Mouse (Mus musculus): ENCODE results near the gene Tyms. TPM values are rescaled to one million over a fixed set of nuclear protein-coding genes. Genes with fewer than 3 reads are reported as not detected.

Tyms gene
- polyA plus RNA-seq, 1 experiment, result 35.1 TPM

DNA sequence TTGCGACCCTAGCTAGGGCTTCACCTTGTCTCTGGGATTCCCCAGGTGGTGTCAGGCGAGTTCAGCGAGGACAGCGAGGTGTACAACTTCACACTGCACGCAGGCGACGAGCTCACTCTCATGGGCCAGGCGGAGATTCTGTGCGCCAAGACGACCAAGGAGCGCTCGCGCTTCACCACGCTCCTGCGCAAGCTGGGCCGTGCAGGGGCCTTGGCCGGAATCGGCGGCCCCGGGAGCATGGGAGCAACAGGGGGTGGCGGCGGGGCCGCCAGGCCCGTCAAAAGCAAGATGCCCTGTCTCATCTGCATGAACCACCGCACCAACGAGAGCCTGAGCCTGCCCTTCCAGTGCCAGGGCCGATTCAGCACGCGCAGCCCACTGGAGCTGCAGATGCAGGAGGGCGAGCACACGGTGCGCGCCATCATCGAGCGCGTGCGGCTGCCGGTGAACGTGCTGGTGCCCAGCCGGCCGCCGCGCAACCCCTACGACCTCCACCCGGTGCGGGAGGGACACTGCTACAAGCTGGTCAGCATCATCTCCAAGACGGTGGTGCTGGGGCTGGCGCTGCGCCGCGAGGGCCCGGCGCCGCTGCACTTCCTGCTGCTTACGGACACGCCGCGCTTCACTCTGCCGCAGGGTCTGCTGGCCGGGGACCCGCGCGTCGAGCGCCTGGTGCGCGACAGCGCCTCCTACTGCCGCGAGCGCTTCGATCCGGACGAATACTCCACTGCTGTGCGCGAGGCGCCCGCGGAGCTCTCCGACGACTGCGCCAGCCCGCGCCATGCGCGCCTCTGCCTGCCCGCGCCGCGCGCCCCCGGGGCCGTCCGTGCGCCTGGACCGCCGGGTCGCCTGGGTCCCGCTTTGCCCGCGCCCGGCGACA lies 40.7 kb upstream of the Tyms start:
- TF ChIP-seq POLR2A (IDR thresholded peaks at IDR 0.05; ENCODE audit: low read depth, low read length) (no peak), CTCF (conservative IDR thresholded peaks at IDR 0.05; ENCODE audit: insufficient read depth, insufficient read length, low read depth, low read length) (peak; percentile 38; the same call in 1 of the 2 replicates)
- Histone ChIP-seq H3K4me1 (ENCODE audit: control insufficient read depth, insufficient read depth, low read length) (no peaks in the 10 kb centered on the region), H3K27me3 (replicated peaks; ENCODE audit: control insufficient read depth, insufficient read depth, low read length) (no peaks in the 10 kb centered on the region), H3K36me3 (ENCODE audit: control insufficient read depth, insufficient read depth, low read length) (no peaks in the 10 kb centered on the region), H3K27ac (ENCODE audit: insufficient read depth, low read depth, low read length) (no peak overlapping the region), H3K4me3 (ENCODE audit: insufficient read depth, low read depth, low read length) (peak overlapping the region; percentile 52)
- 2% methylated on average over 103 of the region's 103 CpGs for WGBS
- peak; percentile 51 for DNase-seq

DNA sequence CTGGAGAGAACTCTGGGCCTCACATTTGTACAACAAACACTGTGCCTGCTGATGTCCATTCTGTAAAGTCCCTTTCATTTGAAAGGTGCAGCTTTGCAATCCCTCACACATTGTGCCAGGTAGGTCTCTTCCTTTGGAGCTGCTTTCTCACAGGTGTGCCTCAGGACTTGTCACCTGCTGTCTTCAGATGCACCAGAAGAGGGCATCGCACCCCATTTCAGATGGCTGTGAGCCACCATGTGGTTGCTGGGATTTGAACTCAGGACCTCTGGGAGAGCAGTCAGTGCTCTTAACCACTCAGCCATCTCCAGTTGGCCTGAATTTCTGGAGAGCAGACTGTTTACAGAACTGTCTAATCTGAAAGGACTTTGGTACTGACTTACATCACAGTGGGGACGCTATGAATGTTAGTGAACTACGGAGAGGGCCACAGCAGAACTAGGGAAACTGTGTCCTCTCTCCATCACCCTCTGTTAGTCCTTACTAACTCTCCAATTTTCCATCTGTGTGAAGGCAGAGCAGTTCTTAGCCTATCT lies 39.2 kb upstream of the Tyms start:
- Histone ChIP-seq H3K36me3 (ENCODE audit: control insufficient read depth, insufficient read depth, low read length) (no peaks in the 10 kb centered on the region), H3K4me3 (ENCODE audit: insufficient read depth, low read depth, low read length) (no peak overlapping the region), H3K27ac (ENCODE audit: insufficient read depth, low read depth, low read length) (no peak overlapping the region), H3K4me1 (ENCODE audit: control insufficient read depth, insufficient read depth, low read length) (no peaks in the 10 kb centered on the region), H3K27me3 (replicated peaks; ENCODE audit: control insufficient read depth, insufficient read depth, low read length) (no peaks in the 10 kb centered on the region)
- DNase-seq, result no peak
- TF ChIP-seq POLR2A (IDR thresholded peaks at IDR 0.05; ENCODE audit: low read depth, low read length), result no peak
- TF ChIP-seq CTCF (conservative IDR thresholded peaks at IDR 0.05; ENCODE audit: insufficient read depth, insufficient read length, low read depth, low read length), result peak; percentile 27; the same call in 1 of the 2 replicates
- 85% methylated on average over 3 of the region's 3 CpGs for WGBS

DNA sequence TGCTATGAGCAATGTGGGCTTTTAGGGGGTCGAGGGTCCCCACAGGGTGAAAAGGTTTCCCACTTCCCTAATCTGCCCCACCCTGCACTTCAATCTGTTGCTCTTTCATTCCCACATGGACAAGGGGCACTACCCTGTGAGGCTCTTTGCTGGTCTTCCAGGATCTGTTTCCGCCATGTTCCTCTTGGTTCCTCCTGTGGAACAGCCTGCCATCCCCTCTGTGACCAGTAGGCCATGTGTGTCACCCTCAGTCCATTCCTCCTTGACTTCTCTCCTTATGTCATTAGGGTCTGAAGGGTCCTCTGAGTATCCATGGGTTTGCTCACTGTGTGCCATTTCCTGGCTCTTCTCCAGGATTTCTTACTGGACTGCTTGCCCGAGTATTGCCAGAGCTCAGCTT lies 38.4 kb upstream of the Tyms start:
- Histone ChIP-seq H3K27me3 (replicated peaks; ENCODE audit: control insufficient read depth, insufficient read depth, low read length) (no peaks in the 10 kb centered on the region), H3K27ac (ENCODE audit: insufficient read depth, low read depth, low read length) (no peak overlapping the region), H3K36me3 (ENCODE audit: control insufficient read depth, insufficient read depth, low read length) (no peaks in the 10 kb centered on the region), H3K4me3 (ENCODE audit: insufficient read depth, low read depth, low read length) (no peak overlapping the region), H3K4me1 (ENCODE audit: control insufficient read depth, insufficient read depth, low read length) (no peaks in the 10 kb centered on the region)
- WGBS, result 73% methylated on average over 3 of the region's 3 CpGs
- no peak for TF ChIP-seq CTCF (conservative IDR thresholded peaks at IDR 0.05; ENCODE audit: insufficient read depth, insufficient read length, low read depth, low read length)
- no peak for TF ChIP-seq POLR2A (IDR thresholded peaks at IDR 0.05; ENCODE audit: low read depth, low read length)
- DNase-seq, result no peak

DNA sequence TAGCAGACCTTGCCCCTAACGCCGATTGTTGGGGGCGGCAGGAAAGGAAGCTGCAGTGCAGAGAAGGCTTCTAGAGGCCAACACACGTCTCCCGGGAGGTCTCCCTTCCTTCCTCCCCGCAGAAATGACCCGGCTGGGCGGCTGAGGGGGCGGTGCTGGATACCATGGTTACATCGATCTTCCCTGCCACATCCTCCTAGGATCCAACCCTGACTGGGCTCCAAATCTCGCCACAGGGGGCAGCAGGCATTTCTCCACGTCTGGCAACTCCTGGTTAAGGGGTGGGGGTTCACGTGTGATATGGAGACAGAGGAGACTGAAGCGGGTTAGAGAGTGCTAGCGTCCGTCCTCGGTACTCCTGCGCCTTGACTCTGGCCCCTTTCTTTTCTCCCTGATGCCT lies 37.7 kb upstream of the Tyms start:
- Histone ChIP-seq H3K27me3 (replicated peaks; ENCODE audit: control insufficient read depth, insufficient read depth, low read length) (no peaks in the 10 kb centered on the region), H3K4me1 (ENCODE audit: control insufficient read depth, insufficient read depth, low read length) (no peaks in the 10 kb centered on the region), H3K36me3 (ENCODE audit: control insufficient read depth, insufficient read depth, low read length) (no peaks in the 10 kb centered on the region), H3K27ac (ENCODE audit: insufficient read depth, low read depth, low read length) (no peak overlapping the region), H3K4me3 (ENCODE audit: insufficient read depth, low read depth, low read length) (no peak overlapping the region)
- peak; percentile 21 for DNase-seq
- 12% methylated on average over 18 of the region's 18 CpGs for WGBS
- 0 out of 2 replicates have a peak, but pooled peaks have one; percentile 10 for TF ChIP-seq CTCF (conservative IDR thresholded peaks at IDR 0.05; ENCODE audit: insufficient read depth, insufficient read length, low read depth, low read length)
- TF ChIP-seq POLR2A (IDR thresholded peaks at IDR 0.05; ENCODE audit: low read depth, low read length), result no peak

DNA sequence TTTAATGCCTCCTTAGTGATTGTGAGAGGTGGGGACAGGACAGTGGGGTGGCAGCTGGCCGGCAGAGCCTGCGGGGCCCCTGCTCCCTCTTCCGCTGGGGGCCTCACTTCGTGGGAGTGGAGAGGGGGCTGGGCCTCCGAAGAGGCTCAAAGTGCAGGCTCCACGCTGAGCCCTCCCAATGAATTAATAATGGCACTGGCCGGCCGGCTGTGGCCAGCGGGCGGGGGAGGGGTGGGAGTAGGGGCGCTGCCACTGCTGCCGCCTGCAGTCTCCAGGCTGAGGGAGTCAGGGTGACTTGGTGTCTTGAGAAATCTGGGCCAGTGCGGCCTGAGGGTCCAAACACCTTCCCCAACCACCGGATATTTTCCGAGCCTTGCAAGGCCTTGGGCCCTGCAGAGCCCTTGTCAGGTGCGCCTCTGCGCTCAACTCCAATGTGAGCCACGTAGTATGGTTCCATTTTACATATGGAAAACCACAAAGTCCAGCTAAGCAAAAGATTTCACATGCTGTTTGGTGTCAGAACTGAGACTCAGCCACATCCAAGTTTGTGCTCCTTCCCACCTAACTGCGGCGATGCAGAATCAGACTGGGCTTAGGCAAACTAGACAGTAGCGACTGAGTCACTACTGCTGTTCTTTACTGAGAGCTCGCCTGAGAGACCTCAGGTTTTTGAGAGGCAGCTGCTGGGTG lies 37.1 kb upstream of the Tyms start:
- Histone ChIP-seq H3K27me3 (replicated peaks; ENCODE audit: control insufficient read depth, insufficient read depth, low read length) (no peaks in the 10 kb centered on the region), H3K27ac (ENCODE audit: insufficient read depth, low read depth, low read length) (no peak overlapping the region), H3K4me1 (ENCODE audit: control insufficient read depth, insufficient read depth, low read length) (no peaks in the 10 kb centered on the region), H3K36me3 (ENCODE audit: control insufficient read depth, insufficient read depth, low read length) (no peaks in the 10 kb centered on the region), H3K4me3 (ENCODE audit: insufficient read depth, low read depth, low read length) (no peak overlapping the region)
- TF ChIP-seq POLR2A (IDR thresholded peaks at IDR 0.05; ENCODE audit: low read depth, low read length), result no peak
- DNase-seq, result no peak
- WGBS, result 40% methylated on average over 22 of the region's 22 CpGs

DNA sequence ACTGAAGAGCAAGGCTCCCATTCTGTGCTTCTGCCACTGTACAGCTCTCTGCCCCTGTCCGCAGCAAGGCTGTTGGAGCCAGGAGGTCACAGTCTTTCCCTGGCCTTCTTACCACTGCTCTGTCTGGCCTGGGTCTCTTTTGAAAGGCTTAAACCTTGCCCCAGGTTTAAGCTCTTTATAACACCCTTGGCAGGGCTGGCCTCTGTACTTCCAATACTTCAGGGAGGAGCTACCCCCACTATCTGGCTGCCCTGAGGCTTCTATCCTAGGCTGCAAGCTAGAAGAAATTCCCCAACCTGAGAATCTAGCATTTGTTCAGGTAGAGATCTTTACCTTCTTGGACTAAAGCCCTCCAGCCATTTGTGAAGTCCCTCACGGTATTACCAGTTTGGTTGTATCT lies 36.5 kb upstream of the Tyms start:
- Histone ChIP-seq H3K4me3 (ENCODE audit: insufficient read depth, low read depth, low read length) (no peak overlapping the region), H3K27me3 (replicated peaks; ENCODE audit: control insufficient read depth, insufficient read depth, low read length) (0 out of 2 replicates have a peak, but pooled peaks cover 1% of the 10 kb centered on the region), H3K36me3 (ENCODE audit: control insufficient read depth, insufficient read depth, low read length) (no peaks in the 10 kb centered on the region), H3K27ac (ENCODE audit: insufficient read depth, low read depth, low read length) (no peak overlapping the region), H3K4me1 (ENCODE audit: control insufficient read depth, insufficient read depth, low read length) (no peaks in the 10 kb centered on the region)
- no peak for DNase-seq
- 69% methylated on average over 2 of the region's 2 CpGs for WGBS
- no peak for TF ChIP-seq CTCF (conservative IDR thresholded peaks at IDR 0.05; ENCODE audit: insufficient read depth, insufficient read length, low read depth, low read length)
- no peak for TF ChIP-seq POLR2A (IDR thresholded peaks at IDR 0.05; ENCODE audit: low read depth, low read length)

DNA sequence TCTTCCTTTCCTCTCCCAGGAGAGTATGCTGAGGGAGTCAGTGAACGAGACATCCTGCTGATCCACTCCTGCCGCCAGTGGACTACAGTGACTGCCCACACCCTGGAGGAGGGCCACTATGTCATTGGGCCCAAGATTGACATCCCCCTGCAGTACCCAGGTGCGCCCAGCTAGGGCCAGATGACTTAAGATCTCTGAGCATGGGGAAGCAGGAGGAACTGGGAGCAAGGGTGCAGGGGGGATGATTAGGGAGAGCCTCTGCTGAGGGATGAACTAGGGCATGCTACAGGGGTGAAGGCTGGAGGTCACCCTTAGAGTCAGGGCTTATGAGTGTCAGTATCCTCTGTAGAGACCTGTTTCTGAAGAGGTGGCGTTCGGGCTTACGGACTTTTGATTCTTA lies 34.8 kb upstream of the Tyms start:
- Histone ChIP-seq H3K27me3 (replicated peaks; ENCODE audit: control insufficient read depth, insufficient read depth, low read length) (0 out of 2 replicates have a peak, but pooled peaks cover 1% of the 10 kb centered on the region), H3K27ac (ENCODE audit: insufficient read depth, low read depth, low read length) (no peak overlapping the region), H3K4me3 (ENCODE audit: insufficient read depth, low read depth, low read length) (no peak overlapping the region), H3K36me3 (ENCODE audit: control insufficient read depth, insufficient read depth, low read length) (no peaks in the 10 kb centered on the region), H3K4me1 (ENCODE audit: control insufficient read depth, insufficient read depth, low read length) (no peaks in the 10 kb centered on the region)
- no peak for DNase-seq
- 90% methylated on average over 6 of the region's 6 CpGs for WGBS
- no peak for TF ChIP-seq POLR2A (IDR thresholded peaks at IDR 0.05; ENCODE audit: low read depth, low read length)
- TF ChIP-seq CTCF (conservative IDR thresholded peaks at IDR 0.05; ENCODE audit: insufficient read depth, insufficient read length, low read depth, low read length), result no peak
